Mouse (Mus musculus): ENCODE results near the gene Pop7. TPM values are rescaled to one million over a fixed set of nuclear protein-coding genes. Genes with fewer than 3 reads are reported as not detected.

Gene Pop7
- total and polyA plus RNA-seq, 2 experiments from 2014 or later = 73.2 to 91.5 TPM

DNA sequence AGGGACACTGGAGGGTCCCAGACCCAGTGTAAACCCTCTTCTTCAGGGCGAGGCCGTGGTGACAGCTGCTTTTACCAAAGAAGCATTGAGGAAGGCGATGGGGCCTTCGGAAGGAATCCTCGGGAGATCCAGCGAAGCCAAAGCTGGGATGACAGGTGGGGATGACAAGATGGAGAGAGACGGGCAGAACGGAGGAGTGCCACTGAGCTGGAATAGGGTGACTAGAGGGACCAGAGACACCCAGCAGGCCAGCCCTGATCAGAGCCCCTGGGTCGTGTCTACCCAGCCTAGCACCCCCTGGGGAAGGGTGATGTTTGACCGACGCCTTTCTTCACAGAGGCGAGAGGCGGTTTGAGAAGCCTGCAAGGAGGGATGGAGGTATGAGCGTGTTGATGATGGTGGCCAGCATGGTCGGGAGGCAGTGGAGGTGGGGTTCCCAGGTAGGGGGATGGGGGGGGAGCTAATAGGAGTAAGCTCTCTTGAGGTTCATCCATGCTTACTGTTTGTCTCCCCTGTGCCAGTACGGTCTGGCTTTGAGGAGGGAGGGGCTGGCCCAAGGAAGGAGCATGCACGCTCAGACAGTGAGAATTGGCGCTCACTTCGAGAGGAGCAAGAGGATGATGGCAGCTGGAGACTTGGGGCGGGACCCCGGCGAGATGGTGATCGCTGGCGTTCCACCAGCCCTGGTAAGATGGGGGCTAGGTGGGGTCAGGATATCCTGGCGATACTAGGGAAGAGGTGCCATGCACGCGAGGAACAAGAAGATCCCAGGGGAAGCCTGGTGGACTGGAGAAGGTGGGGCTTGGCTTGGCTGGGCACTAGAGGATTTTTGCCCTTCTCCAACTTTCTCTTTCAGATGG lies 17.6 kb upstream of the Pop7 start:
- Histone ChIP-seq H3K4me1 (ENCODE audit: insufficient read depth, low read length) (no peaks in the 10 kb centered on the region), H3K27ac (ENCODE audit: low read depth, low read length) (no peak overlapping the region), H3K36me3 (ENCODE audit: insufficient read depth, low read length) (peaks cover 72% of the 10 kb centered on the region), H3K4me2 (ENCODE audit: low read depth, low read length, poor library complexity, severe bottlenecking) (no peak overlapping the region), H3K9ac (replicated peaks; ENCODE audit: low read length, poor library complexity, severe bottlenecking) (no peak overlapping the region), H3K27me3 (ENCODE audit: insufficient read depth, low read length) (no peaks in the 10 kb centered on the region), H3K9me3 (ENCODE audit: low read length) (no peaks in the 10 kb centered on the region), H3K4me3 (ENCODE audit: low read depth, low read length) (no peak overlapping the region)
- TF ChIP-seq CTCF (IDR thresholded peaks at IDR 0.05) = no peak
- no peak for DNase-seq (ENCODE audit: low spot score)
- ATAC-seq (ENCODE audit: low FRiP score) = no peak
- WGBS = 90% methylated on average over 27 of the region's 27 CpGs

DNA sequence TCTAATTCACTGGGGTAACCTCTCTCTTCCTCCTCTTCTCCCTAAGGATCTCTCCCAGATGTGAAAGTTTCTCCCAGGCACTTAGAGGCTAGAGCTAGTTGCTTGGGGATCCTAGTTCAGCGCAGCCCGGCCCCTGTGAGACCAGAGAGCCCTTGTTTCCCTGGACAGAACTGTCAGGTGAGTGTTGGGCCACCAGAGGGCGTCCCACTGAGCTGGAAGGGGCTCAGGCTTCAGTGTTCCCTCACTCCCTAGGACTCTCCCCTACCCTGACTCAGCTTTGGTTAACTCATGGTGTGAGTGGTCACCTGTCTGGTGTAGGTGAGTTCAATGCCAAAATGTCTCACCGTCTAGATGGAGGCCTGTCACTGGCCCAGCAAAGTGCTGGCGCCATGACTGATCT lies 16.1 kb upstream of the Pop7 start, which contains the start of gene Gigyf1:
TSS of gene Gigyf1 (plus strand) at position 113 of the 400 bp plus-strand sequence.
- DNase-seq (ENCODE audit: low spot score) = no peak
- 0 out of 2 replicates have a peak, but pooled peaks cover 2% of the 10 kb centered on the region for H3K4me1 ChIP-seq (ENCODE audit: insufficient read depth, low read length)
- H3K9me3 ChIP-seq (ENCODE audit: low read length) = no peaks in the 10 kb centered on the region
- ATAC-seq (ENCODE audit: low FRiP score) = no peak
- no peak within 1 kb of the TSS for H3K4me2 ChIP-seq (ENCODE audit: low read depth, low read length, poor library complexity, severe bottlenecking)
- no peak within 1 kb of the TSS for H3K27ac ChIP-seq (ENCODE audit: low read depth, low read length)
- no peak within 1 kb of the TSS for H3K9ac ChIP-seq (replicated peaks; ENCODE audit: low read length, poor library complexity, severe bottlenecking)
- H3K4me3 ChIP-seq (ENCODE audit: low read depth, low read length) = no peak within 1 kb of the TSS
- H3K36me3 ChIP-seq (ENCODE audit: insufficient read depth, low read length) = peaks cover 61% of the 10 kb centered on the region
- TF ChIP-seq CTCF (IDR thresholded peaks at IDR 0.05) = peak; percentile 65
- 69% methylated on average over 5 of the region's 5 CpGs for WGBS
- no peaks in the 10 kb centered on the region for H3K27me3 ChIP-seq (ENCODE audit: insufficient read depth, low read length)

- no peak overlapping the region for H3K27ac ChIP-seq (ENCODE audit: low read depth, low read length)
- TF ChIP-seq CTCF (IDR thresholded peaks at IDR 0.05) = no peak
- no peaks in the 10 kb centered on the region for H3K27me3 ChIP-seq (ENCODE audit: insufficient read depth, low read length)
- H3K4me2 ChIP-seq (ENCODE audit: low read depth, low read length, poor library complexity, severe bottlenecking) = no peak overlapping the region
- peaks cover 13% of the 10 kb centered on the region; the same call in 1 of the 2 replicates for H3K4me1 ChIP-seq (ENCODE audit: insufficient read depth, low read length)
- H3K9me3 ChIP-seq (ENCODE audit: low read length) = no peaks in the 10 kb centered on the region
- ATAC-seq (ENCODE audit: low FRiP score) (no peak), DNase-seq (ENCODE audit: low spot score) (no peak)
- no peak overlapping the region for H3K9ac ChIP-seq (replicated peaks; ENCODE audit: low read length, poor library complexity, severe bottlenecking)
- H3K36me3 ChIP-seq (ENCODE audit: insufficient read depth, low read length) = peaks cover 25% of the 10 kb centered on the region
- H3K4me3 ChIP-seq (ENCODE audit: low read depth, low read length) = no peak overlapping the region
- 96% methylated on average over 3 of the region's 3 CpGs for WGBS
Observed at GRCm38 (mm10) chr5:137514811-137515210, 12.5 kb upstream of the Pop7 start.

DNA sequence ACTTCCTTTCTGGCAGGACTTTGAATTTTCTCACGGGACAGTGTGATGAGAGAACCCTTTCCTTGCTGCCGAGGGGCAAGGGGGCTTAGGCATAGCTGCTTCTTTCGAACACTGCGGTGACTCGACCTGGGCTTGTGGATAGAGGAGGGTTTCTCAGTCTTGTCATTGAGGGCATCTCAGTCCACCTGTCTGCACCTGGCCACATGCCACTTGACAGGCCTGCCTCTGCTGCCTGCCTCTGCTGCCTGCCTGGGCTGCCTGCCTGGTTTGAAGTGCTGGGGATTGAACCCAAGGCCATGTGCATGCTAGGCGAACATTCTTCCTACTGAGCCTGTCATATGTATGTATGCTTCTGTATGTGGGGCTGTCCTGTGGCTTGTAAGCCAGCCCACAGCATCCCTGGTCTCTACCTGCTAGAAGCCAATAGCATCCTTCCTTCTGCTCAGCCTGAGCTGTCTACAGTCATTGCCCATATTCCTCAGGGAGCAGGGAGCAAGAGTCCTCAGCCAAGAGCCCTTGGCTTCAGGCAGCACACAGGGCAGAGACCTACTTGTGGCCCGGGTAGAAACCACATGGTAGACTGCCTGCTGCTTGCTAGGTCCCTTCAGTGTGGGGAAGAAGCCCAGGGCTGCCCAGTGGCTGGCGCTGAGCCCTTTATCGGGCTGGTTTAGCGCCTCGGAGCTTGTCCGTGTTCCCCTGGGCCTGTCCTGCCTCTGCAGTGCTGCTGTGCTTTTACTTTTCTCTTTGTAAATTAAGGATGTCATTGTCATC lies 11.8 kb upstream of the Pop7 start:
- ATAC-seq (ENCODE audit: low FRiP score) (no peak), DNase-seq (ENCODE audit: low spot score) (no peak)
- Histone ChIP-seq H3K27me3 (ENCODE audit: insufficient read depth, low read length) (no peaks in the 10 kb centered on the region), H3K27ac (ENCODE audit: low read depth, low read length) (no peak overlapping the region), H3K9ac (replicated peaks; ENCODE audit: low read length, poor library complexity, severe bottlenecking) (no peak overlapping the region; the same call in 1 of the 2 replicates), H3K9me3 (ENCODE audit: low read length) (no peaks in the 10 kb centered on the region), H3K36me3 (ENCODE audit: insufficient read depth, low read length) (peaks cover 18% of the 10 kb centered on the region), H3K4me2 (ENCODE audit: low read depth, low read length, poor library complexity, severe bottlenecking) (no peak overlapping the region), H3K4me1 (ENCODE audit: insufficient read depth, low read length) (peaks cover 13% of the 10 kb centered on the region; the same call in 1 of the 2 replicates), H3K4me3 (ENCODE audit: low read depth, low read length) (no peak overlapping the region)
- TF ChIP-seq CTCF (IDR thresholded peaks at IDR 0.05) = no peak
- 77% methylated on average over 12 of the region's 12 CpGs for WGBS

DNA sequence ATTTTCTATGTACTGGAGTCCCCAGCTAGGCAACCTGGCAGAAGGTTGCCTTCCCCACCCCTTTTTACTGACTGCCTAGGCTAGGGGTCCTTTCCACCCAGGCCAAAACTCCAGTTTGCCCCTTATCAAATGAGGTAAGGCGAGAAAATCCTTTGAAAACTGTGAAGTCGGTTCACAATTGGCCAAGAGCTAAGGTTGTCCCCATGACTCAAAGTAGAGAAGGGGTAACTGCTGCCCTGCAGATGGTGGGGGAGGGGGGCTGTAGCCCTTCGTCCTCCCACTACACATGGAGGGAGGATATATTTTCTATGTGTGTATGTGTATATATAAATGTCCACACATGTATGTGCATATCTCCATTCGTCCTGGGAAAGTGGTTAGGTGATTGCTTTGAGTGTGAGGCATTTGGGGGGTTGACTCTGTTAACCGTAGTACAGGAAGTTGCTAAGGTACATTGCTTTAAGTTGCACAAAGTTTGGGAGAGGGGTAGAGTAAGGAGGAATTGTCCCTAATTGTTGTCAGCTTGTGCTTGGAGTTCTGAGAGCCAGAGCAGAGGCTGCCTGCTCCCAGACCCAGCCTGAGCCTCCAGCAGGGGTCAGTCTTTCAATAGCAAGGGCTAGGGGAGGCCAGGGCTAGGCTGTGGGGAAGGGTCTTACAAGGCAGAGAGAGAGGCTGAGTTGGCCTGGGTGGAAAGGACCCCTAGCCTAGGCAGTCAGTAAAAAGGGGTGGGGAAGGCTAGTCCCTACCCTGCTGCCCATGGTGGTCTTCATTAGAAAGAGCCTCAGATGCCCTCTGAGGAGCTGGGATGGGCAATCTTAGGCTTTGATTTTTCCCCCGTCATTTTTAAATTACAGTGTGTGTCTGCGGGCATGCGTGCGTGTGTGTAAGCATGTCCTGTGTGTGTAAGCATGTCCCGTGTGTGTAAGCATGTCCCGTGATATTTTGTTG lies 10.8 kb upstream of the Pop7 start:
- DNase-seq (ENCODE audit: low spot score) = peak; percentile 57
- WGBS = 82% methylated on average over 11 of the region's 11 CpGs
- H3K36me3 ChIP-seq (ENCODE audit: insufficient read depth, low read length) = peaks cover 8% of the 10 kb centered on the region; the same call in 1 of the 2 replicates
- no peak overlapping the region; the same call in 1 of the 2 replicates for H3K9ac ChIP-seq (replicated peaks; ENCODE audit: low read length, poor library complexity, severe bottlenecking)
- TF ChIP-seq CTCF (IDR thresholded peaks at IDR 0.05) = peak; percentile 78
- ATAC-seq (ENCODE audit: low FRiP score) = 0 out of 2 replicates have a peak, but pooled peaks have one; percentile 32
- H3K4me1 ChIP-seq (ENCODE audit: insufficient read depth, low read length) = peaks cover 13% of the 10 kb centered on the region; the same call in 1 of the 2 replicates
- no peak overlapping the region for H3K27ac ChIP-seq (ENCODE audit: low read depth, low read length)
- no peaks in the 10 kb centered on the region for H3K27me3 ChIP-seq (ENCODE audit: insufficient read depth, low read length)
- H3K4me2 ChIP-seq (ENCODE audit: low read depth, low read length, poor library complexity, severe bottlenecking) = peak overlapping the region; percentile 92; the same call in 1 of the 2 replicates
- peak overlapping the region; percentile 2; the same call in 1 of the 2 replicates for H3K4me3 ChIP-seq (ENCODE audit: low read depth, low read length)
- H3K9me3 ChIP-seq (ENCODE audit: low read length) = no peaks in the 10 kb centered on the region

All from midbrain, postnatal 0 days (tissue).